ENCODE assay signal across 9 mouse cellular contexts in the genomic region with DNA sequence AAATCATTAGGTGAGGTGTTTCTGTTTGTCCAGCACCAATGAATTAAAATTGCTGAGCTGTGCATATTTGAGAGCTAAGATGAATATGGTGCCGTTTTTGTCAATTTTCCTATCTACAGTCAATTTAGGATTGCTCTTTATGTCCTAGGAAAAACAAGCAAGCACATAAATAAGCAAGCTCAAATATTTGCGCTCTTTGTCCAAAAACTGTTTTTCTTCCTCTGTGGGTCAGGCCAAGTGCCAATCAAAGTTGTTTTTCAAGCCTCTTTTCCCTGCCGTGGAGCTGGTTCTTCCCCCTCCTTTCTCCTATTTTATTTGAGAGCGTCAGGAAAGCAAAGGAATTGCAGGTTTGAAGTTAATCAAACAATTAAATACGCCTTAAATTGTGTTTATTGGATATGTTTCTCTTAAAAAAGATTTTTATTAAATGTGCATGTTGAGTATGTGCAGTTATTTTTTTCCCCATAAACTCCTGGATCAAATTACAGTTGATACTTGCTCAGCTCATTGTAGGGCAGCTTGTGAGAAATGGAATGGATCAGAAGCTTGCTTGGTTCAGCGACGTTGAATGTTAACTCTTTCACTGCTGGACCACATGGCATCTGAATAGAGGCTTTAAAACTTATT. TPM values are rescaled to one million over a fixed set of nuclear protein-coding genes. Genes with fewer than 3 reads are reported as not detected.
DNase-seq lines count a peak whose midpoint lies in the region; ATAC-seq lines count a peak whose summit lies in the region.
"Had no signal": no experiment of that assay in that cellular context is flagged by ENCODE, and none has a peak within 500 bp of the region (broad histone marks: within the 10 kb centered on the region; RNA-seq: fewer than 3 reads in every experiment).

No protein-coding gene starts in this region.

- H3K27me3 ChIP-seq in heart, embryonic 13.5 days (replicated peaks) = no peaks in the 10 kb centered on the region
- H3K27me3 ChIP-seq in limb, embryonic 11.5 days (ENCODE audit: control insufficient read depth, insufficient read depth, low read length) = no peaks in the 10 kb centered on the region
- H3K27me3 ChIP-seq in neural tube, embryonic 13.5 days = no peaks in the 10 kb centered on the region

- peak overlapping the region; percentile 82 for H3K4me2 ChIP-seq in heart, embryonic 13.5 days
- H3K4me2 ChIP-seq in limb, embryonic 11.5 days (ENCODE audit: low read depth, severe bottlenecking) = peak overlapping the region; percentile 47
- H3K4me2 ChIP-seq in neural tube, embryonic 13.5 days = peak overlapping the region; percentile 63

- ATAC-seq in heart, embryonic 13.5 days (ENCODE audit: extremely low read depth, insufficient number of reproducible peaks, low FRiP score, low TSS enrichment) = no peak
- no peak for ATAC-seq in limb, embryonic 11.5 days (ENCODE audit: insufficient number of reproducible peaks, low FRiP score, low TSS enrichment, low read depth)
- ATAC-seq in neural tube, embryonic 13.5 days (ENCODE audit: low read depth) = no peak

- H3K9me3 ChIP-seq in heart, embryonic 13.5 days = no peaks in the 10 kb centered on the region
- H3K9me3 ChIP-seq in limb, embryonic 11.5 days (ENCODE audit: control insufficient read depth, low read length) = no peaks in the 10 kb centered on the region
- H3K9me3 ChIP-seq in neural tube, embryonic 13.5 days = no peaks in the 10 kb centered on the region
- H3K9me3 ChIP-seq: megakaryocyte, embryonic 14.5 days had no signal

- H3K36me3 ChIP-seq in heart, embryonic 13.5 days = no peaks in the 10 kb centered on the region
- no peaks in the 10 kb centered on the region for H3K36me3 ChIP-seq in limb, embryonic 11.5 days (ENCODE audit: control insufficient read depth, insufficient read depth, low read length)
- no peaks in the 10 kb centered on the region for H3K36me3 ChIP-seq in neural tube, embryonic 13.5 days

- intact Hi-C loops in gastrocnemius, postnatal 14 days (cut with DNase I; ENCODE audit: low total_unique reads) = no loop called here

- H3K4me3 ChIP-seq in heart, embryonic 13.5 days = peak overlapping the region; percentile 93
- peak overlapping the region; percentile 67 for H3K4me3 ChIP-seq in limb, embryonic 11.5 days (ENCODE audit: low read depth, low read length)
- peak overlapping the region; percentile 94 for H3K4me3 ChIP-seq in neural tube, embryonic 13.5 days

- H3K4me1 ChIP-seq in heart, embryonic 13.5 days = peaks cover 20% of the 10 kb centered on the region
- 0 out of 2 replicates have a peak, but pooled peaks cover 2% of the 10 kb centered on the region for H3K4me1 ChIP-seq in limb, embryonic 11.5 days (ENCODE audit: control insufficient read depth, insufficient read depth, low read length)
- H3K4me1 ChIP-seq in neural tube, embryonic 13.5 days (replicated peaks) = peaks cover 35% of the 10 kb centered on the region

- 2% methylated on average over 7 of the region's 7 CpGs for WGBS in heart, embryonic 13.5 days
- 2% methylated on average over 7 of the region's 7 CpGs for WGBS in limb, embryonic 11.5 days
- 2% methylated on average over 7 of the region's 7 CpGs for WGBS in neural tube, embryonic 13.5 days

- H3K27ac ChIP-seq in heart, embryonic 13.5 days (replicated peaks) = peak overlapping the region; percentile 96
- H3K27ac ChIP-seq in limb, embryonic 11.5 days (replicated peaks; ENCODE audit: low read depth, low read length) = peak overlapping the region; percentile 52; the same call in 1 of the 2 replicates
- peak overlapping the region; percentile 97 for H3K27ac ChIP-seq in neural tube, embryonic 13.5 days (replicated peaks)

- peak; percentile 9 to 10 for DNase-seq in heart, adult 9 months (ENCODE audit: low spot score in 2 of 2)
- no peak for DNase-seq in heart, adult 11 months
- peak; percentile 35 for DNase-seq in cerebellum, adult 9-11 months
- peak; percentile 34 for DNase-seq in limb, embryonic 11.5 days (ENCODE audit: low spot score)
- DNase-seq in gastrocnemius, postnatal 14 days = no peak
- no peak for DNase-seq in urinary bladder, adult 2 months (ENCODE audit: low spot score)

- peak overlapping the region; percentile 95 for H3K9ac ChIP-seq in heart, embryonic 13.5 days
- no peak overlapping the region; the same call in 1 of the 2 replicates for H3K9ac ChIP-seq in limb, embryonic 11.5 days (ENCODE audit: low read length)
- peak overlapping the region; percentile 94 for H3K9ac ChIP-seq in neural tube, embryonic 13.5 days

RNA-seq across cellular contexts. Expression of gene Sesn3, which starts 2.6 kb away (rescaled TPM):
- 10.1 and 11.9 TPM in 2 replicates for polyA plus RNA-seq in heart, embryonic 13.5 days (2015; fragmentation: Nextera tagmentation; extraction: Ambion mirVana)
- polyA plus RNA-seq in limb, embryonic 11.5 days (2014; fragmentation: Nextera tagmentation; extraction: Ambion mirVana) = 26.9 and 29.1 TPM in 2 replicates
- 18.8 and 24.4 TPM in 2 replicates for polyA plus RNA-seq in neural tube, embryonic 13.5 days (2015; fragmentation: Nextera tagmentation; extraction: Ambion mirVana)
- 10 to 100 TPM; 31.2 to 42.4 TPM for total RNA-seq in gastrocnemius, postnatal 14 days (2021)
- 11.9 and 18.5 TPM in 2 replicates for polyA plus RNA-seq in urinary bladder, adult 2 months (2012; rRNA removed)

Comparison
In these comparisons a context has a peak if more than half of its experiments do, and no peak if none do; other contexts are left out.
1. DNase-seq: peak in heart, adult 9 months (2 of 2), cerebellum, adult 9-11 months (single experiment) and limb, embryonic 11.5 days (single experiment); none in heart, adult 11 months (single experiment), gastrocnemius, postnatal 14 days (single experiment) and urinary bladder, adult 2 months (single experiment).
2. Peak in every context shown above with its lines, with median percentiles within 50 percentile points of each other: H3K27ac ChIP-seq, H3K4me2 ChIP-seq and H3K4me3 ChIP-seq.